Mouse (Mus musculus) hindbrain, embryonic 11.5 days (tissue): ENCODE results near the gene Dtymk. TPM values are rescaled to one million over a fixed set of nuclear protein-coding genes. Genes with fewer than 3 reads are reported as not detected.

Experiments used
- ATAC-seq: fragments of 200-750 bp; cut with Nextera tagmentation; 2 replicates; pipeline ENCODE4 v1.8.0; 2017; ENCODE audit warnings: mild to moderate bottlenecking, moderate TSS enrichment, moderate library complexity; ENCODE audit not compliant: low FRiP score
- DNase-seq: peaks from one replicate; pipeline ENCODE4 v3.0.0-alpha.2; 2015; ENCODE audit warnings: low spot score
- H3K27ac ChIP-seq: fragments of 300-500 bp; sonication (generic); 2 replicates; pipeline ENCODE4 v1.5.1; 2014; ENCODE audit warnings: mild to moderate bottlenecking, low read depth, low read length
- H3K27me3 ChIP-seq: fragments of 300-500 bp; sonication (generic); 2 replicates; pipeline ENCODE4 v1.6.1; 2014; ENCODE audit warnings: mild to moderate bottlenecking, low read length, moderate library complexity, mixed read lengths; ENCODE audit not compliant: control insufficient read depth, insufficient read depth
- H3K36me3 ChIP-seq: fragments of 300-500 bp; sonication (generic); 2 replicates; pipeline ENCODE4 v1.6.1; 2014; ENCODE audit warnings: mild to moderate bottlenecking, low read length, moderate library complexity, mixed read lengths; ENCODE audit not compliant: control insufficient read depth, insufficient read depth
- H3K4me1 ChIP-seq: fragments of 300-500 bp; sonication (generic); replicated peaks from 2 replicates; pipeline ENCODE4 v1.6.1; 2014; ENCODE audit warnings: low read length, mixed read lengths; ENCODE audit not compliant: control insufficient read depth, insufficient read depth
- H3K4me2 ChIP-seq: fragments of 300-500 bp; sonication (generic); replicated peaks from 2 replicates; pipeline ENCODE4 v1.6.1; 2014; ENCODE audit warnings: mild to moderate bottlenecking, low read depth, low read length
- H3K4me3 ChIP-seq: fragments of 300-500 bp; sonication (generic); 2 replicates; pipeline ENCODE4 v1.5.1; 2014; ENCODE audit warnings: low read depth, low read length
- H3K9ac ChIP-seq: fragments of 300-500 bp; sonication (generic); 2 replicates; pipeline ENCODE4 v1.6.1; 2014; ENCODE audit warnings: low read depth, low read length
- H3K9me3 ChIP-seq: fragments of 300-500 bp; sonication (generic); 2 replicates; pipeline ENCODE4 v1.6.1; 2016; ENCODE audit warnings: low read length; ENCODE audit not compliant: control insufficient read depth
- polyA plus RNA-seq: library from polyadenylated mRNA; unstranded; fragments of >200 nt; fragmentation: Nextera tagmentation; extraction: Ambion mirVana; gene quantifications from 2 replicates; pipeline ENCODE4 v1.2.1, GENCODE M21; 2014

Dtymk gene
- polyA plus RNA-seq, 1 experiment from 2014 or later: 221 TPM

- H3K27ac ChIP-seq: no peak overlapping the region
- DNase-seq: no peak
- no peak for ATAC-seq
- H3K36me3 ChIP-seq: no peaks in the 10 kb centered on the region
- H3K9ac ChIP-seq: no peak overlapping the region
- no peak overlapping the region for H3K4me2 ChIP-seq
- no peaks in the 10 kb centered on the region for H3K9me3 ChIP-seq
- no peaks in the 10 kb centered on the region for H3K27me3 ChIP-seq
- H3K4me1 ChIP-seq: no peaks in the 10 kb centered on the region
- H3K4me3 ChIP-seq: no peak overlapping the region
These were observed 58.8 kb downstream of the Dtymk start for GRCm38 (mm10) chr1:93742910-93743309.

Other genes starting within 250 kb of the Dtymk start
- gene Stk25, start 143.3 kb downstream of the Dtymk start, polyA plus RNA-seq: 227 and 232 TPM in 2 replicates
- 29.4 and 30.6 TPM in 2 replicates for gene Bok, start 116.3 kb downstream of the Dtymk start, polyA plus RNA-seq
- 89.7 and 101 TPM in 2 replicates for gene Atg4b, start 50.4 kb downstream of the Dtymk start, polyA plus RNA-seq
- gene Thap4, start 47.1 kb downstream of the Dtymk start, polyA plus RNA-seq: 34.3 and 43.0 TPM in 2 replicates
- gene Ing5, start 2.0 kb upstream of the Dtymk start, polyA plus RNA-seq: 14.7 and 15.0 TPM in 2 replicates
- gene D2hgdh, start 23.0 kb upstream of the Dtymk start, polyA plus RNA-seq: 9.5 and 11.9 TPM in 2 replicates
- not detected in 2 replicates for gene Gal3st2, start 59.4 kb upstream of the Dtymk start, polyA plus RNA-seq
- not detected in 2 replicates for gene Gal3st2b, start 116.4 kb upstream of the Dtymk start, polyA plus RNA-seq
- not detected in 2 replicates for gene Gal3st2c, start 188.6 kb upstream of the Dtymk start, polyA plus RNA-seq
- gene Neu4, start 218.5 kb upstream of the Dtymk start, polyA plus RNA-seq: not detected in 2 replicates